Mouse (Mus musculus) lung, embryonic 16.5 days (tissue): ENCODE data around the gene Hlx. TPM values are rescaled to one million over a fixed set of nuclear protein-coding genes. Genes with fewer than 3 reads are reported as not detected.
A peak's percentile ranks its signal among the peaks of the same experiment; 100 is the strongest.

ENCODE experiments used
- ATAC-seq: fragments of 200-750 bp; cut with Nextera tagmentation; 2 replicates; pipeline ENCODE4 v1.8.0; 2017; ENCODE audit warnings: low read depth, mild to moderate bottlenecking, moderate library complexity
- H3K27ac ChIP-seq: fragments of 300-500 bp; sonication (generic); 2 replicates; pipeline ENCODE4 v1.5.1; 2014; ENCODE audit warnings: mild to moderate bottlenecking, control low read depth, low read length
- H3K27me3 ChIP-seq: fragments of 300-500 bp; sonication (generic); 2 replicates; pipeline ENCODE4 v1.6.1; 2014; ENCODE audit warnings: low read depth, low read length, mixed read lengths; ENCODE audit not compliant: control insufficient read depth, insufficient read depth
- H3K36me3 ChIP-seq: fragments of 300-500 bp; sonication (generic); 2 replicates; pipeline ENCODE4 v1.6.1; 2014; ENCODE audit warnings: low read length; ENCODE audit not compliant: control insufficient read depth, insufficient read depth
- H3K4me1 ChIP-seq: fragments of 300-500 bp; sonication (generic); replicated peaks from 2 replicates; pipeline ENCODE4 v1.6.1; 2014; ENCODE audit warnings: low read length, mixed read lengths; ENCODE audit not compliant: control insufficient read depth, insufficient read depth
- H3K4me2 ChIP-seq: fragments of 300-500 bp; sonication (generic); 2 replicates; pipeline ENCODE4 v1.6.1; 2014; ENCODE audit warnings: low read depth, low read length, control low read depth
- H3K4me3 ChIP-seq: fragments of 300-500 bp; sonication (generic); 2 replicates; pipeline ENCODE4 v1.5.1; 2014; ENCODE audit warnings: mild to moderate bottlenecking, low read length, control low read depth
- H3K9ac ChIP-seq: fragments of 300-500 bp; sonication (generic); 2 replicates; pipeline ENCODE4 v1.6.1; 2014; ENCODE audit warnings: low read length, control low read depth
- H3K9me3 ChIP-seq: fragments of 300-500 bp; sonication (generic); 2 replicates; pipeline ENCODE4 v1.6.1; 2016; ENCODE audit warnings: low read length; ENCODE audit not compliant: control insufficient read depth
- WGBS: fragments of 180-500 bp; shearing (Covaris S2); extraction: QIAGEN DNeasy Blood & Tissue Kit; methylation state at CpG from one replicate; pipeline ENCODE4 v1.1.7; 2014; 5-methylcytosine and 5-hydroxymethylcytosine counted together
- polyA plus RNA-seq: library from polyadenylated mRNA; unstranded; fragments of >200 nt; fragmentation: Nextera tagmentation; extraction: Ambion mirVana; gene quantifications from 2 replicates; pipeline ENCODE4 v1.2.1, GENCODE M21; 2015

Gene Hlx
- polyA plus RNA-seq, 1 experiment from 2014 or later: 28.8 TPM

- Histone ChIP-seq H3K4me1 (0 out of 2 replicates have a peak, but pooled peaks cover 4% of the 10 kb centered on the region), H3K27ac (no peak overlapping the region), H3K36me3 (no peaks in the 10 kb centered on the region), H3K27me3 (peaks cover 85% of the 10 kb centered on the region), H3K9ac (no peak overlapping the region), H3K4me2 (peak overlapping the region; percentile 54), H3K4me3 (peak overlapping the region; percentile 34), H3K9me3 (no peaks in the 10 kb centered on the region)
- ATAC-seq: no peak; the same call in 1 of the 2 replicates
- 5% methylated on average over 41 of the region's 41 CpGs for WGBS
These were observed 13.9 kb downstream of the Hlx start for GRCm38 (mm10) chr1:184718261-184719120.

- Histone ChIP-seq H3K36me3 (no peaks in the 10 kb centered on the region), H3K27ac (no peak overlapping the region), H3K9me3 (no peaks in the 10 kb centered on the region), H3K9ac (no peak overlapping the region), H3K4me2 (no peak overlapping the region), H3K4me3 (no peak overlapping the region), H3K4me1 (0 out of 2 replicates have a peak, but pooled peaks cover 4% of the 10 kb centered on the region), H3K27me3 (peaks cover 78% of the 10 kb centered on the region)
- 20% methylated on average over 12 of the region's 12 CpGs for WGBS
- no peak for ATAC-seq
These were observed 14.7 kb downstream of the Hlx start for GRCm38 (mm10) chr1:184717691-184718200.

DNA sequence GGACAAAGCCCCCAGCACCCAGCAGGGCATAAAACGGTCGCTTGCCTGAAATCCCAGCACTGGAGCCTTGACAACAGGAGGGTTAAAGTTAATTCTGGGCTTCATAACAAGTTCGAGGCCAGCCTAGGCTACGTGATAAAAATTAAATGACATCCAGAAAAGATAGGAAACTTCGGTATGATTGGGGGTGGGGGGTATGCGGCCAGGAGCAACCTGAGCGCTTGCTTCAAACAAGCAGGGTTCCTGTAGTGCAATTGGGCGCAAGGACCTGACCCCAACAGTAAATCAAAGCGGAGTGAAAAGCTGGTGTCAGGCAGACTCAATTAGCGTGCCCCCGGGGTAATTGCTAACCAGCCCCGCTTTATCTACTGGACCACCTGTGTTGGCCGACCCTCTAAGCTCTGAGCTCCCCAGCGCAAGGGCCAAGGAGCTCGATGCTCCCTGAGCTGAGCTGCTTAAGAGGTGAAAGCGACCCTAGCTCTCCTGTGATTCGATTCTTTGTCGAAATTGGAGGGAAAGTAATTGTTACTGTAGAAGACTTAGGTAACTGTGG lies 15.3 kb downstream of the Hlx start:
- no peaks in the 10 kb centered on the region for H3K9me3 ChIP-seq
- H3K27ac ChIP-seq: no peak overlapping the region

DNA sequence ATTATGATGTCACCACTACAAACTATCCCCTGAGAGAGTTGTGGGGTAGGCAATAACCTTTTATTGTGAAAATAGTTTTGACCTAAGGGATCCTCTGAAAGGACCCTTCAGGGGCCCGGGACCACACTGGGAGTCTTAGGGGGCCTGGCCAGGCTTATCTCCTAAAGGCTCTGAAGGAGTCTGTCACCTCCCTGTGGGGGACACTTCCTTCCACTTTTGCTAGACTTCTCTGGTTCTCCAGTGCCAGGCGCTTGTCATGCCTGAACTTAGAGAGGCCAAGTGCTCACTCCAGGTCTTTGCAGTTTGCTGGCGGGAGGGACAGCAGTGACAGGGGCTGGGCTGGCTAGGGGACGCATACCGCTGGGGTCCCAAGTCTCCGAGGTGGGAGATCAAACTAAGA lies 16.3 kb downstream of the Hlx start:
- Histone ChIP-seq H3K36me3 (no peaks in the 10 kb centered on the region), H3K4me1 (0 out of 2 replicates have a peak, but pooled peaks cover 4% of the 10 kb centered on the region), H3K9ac (no peak overlapping the region), H3K27ac (no peak overlapping the region), H3K4me2 (no peak overlapping the region), H3K27me3 (peaks cover 65% of the 10 kb centered on the region), H3K4me3 (no peak overlapping the region), H3K9me3 (no peaks in the 10 kb centered on the region)
- WGBS: 19% methylated on average over 6 of the region's 6 CpGs
- ATAC-seq: no peak

More for the DNA sequence above, 15.3 kb downstream of the Hlx start:
- Histone ChIP-seq H3K4me3 (no peak overlapping the region), H3K9ac (no peak overlapping the region), H3K27me3 (peaks cover 72% of the 10 kb centered on the region), H3K4me1 (0 out of 2 replicates have a peak, but pooled peaks cover 4% of the 10 kb centered on the region), H3K4me2 (no peak overlapping the region), H3K36me3 (no peaks in the 10 kb centered on the region)
- 11% methylated on average over 18 of the region's 18 CpGs for WGBS
- no peak for ATAC-seq

- Histone ChIP-seq H3K9ac (no peak overlapping the region), H3K27me3 (peaks cover 60% of the 10 kb centered on the region), H3K36me3 (no peaks in the 10 kb centered on the region), H3K4me1 (0 out of 2 replicates have a peak, but pooled peaks cover 3% of the 10 kb centered on the region), H3K9me3 (no peaks in the 10 kb centered on the region), H3K27ac (no peak overlapping the region), H3K4me3 (no peak overlapping the region), H3K4me2 (no peak overlapping the region)
- no peak for ATAC-seq
- WGBS: 46% methylated on average over 6 of the region's 6 CpGs
These were observed 16.7 kb downstream of the Hlx start for GRCm38 (mm10) chr1:184715693-184716092.

DNA sequence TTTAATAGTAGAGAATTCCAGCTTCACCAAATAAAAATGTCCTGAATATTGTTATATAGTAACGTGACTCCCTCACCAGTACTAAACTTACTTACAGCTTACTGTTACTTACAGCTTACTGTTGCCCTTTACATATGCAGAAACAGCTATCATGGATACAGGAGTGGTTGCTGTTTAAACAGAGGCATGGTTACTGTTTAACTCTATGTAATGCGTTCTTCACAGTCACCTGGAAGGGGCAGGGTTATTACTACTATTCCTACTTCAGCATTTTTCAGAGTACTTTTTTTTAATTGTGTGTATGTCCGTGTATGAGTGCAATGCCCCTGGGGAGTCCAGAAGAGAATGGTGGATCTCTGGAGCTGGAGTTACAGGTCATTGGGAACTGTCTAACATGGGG lies 17.9 kb downstream of the Hlx start:
- H3K4me1 ChIP-seq: no peaks in the 10 kb centered on the region

DNA sequence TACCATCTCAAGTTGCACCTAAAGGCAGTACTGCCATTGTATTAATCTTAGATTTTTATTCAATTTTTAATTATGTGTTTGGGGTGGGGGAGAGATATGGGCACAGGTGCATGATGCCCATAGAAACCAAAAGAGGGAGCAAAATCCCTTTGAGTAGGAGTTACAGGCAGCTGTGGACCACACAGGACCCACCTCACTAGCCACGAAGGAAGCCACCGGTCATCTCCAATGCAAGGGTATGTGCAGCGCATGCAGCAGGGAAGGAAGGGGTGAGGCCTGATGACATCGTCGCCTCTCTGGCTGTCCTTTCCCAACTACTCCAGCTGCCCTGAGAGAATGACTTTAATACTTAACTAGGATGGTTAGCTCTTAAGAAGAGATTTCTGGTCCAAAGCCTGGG lies 18.7 kb downstream of the Hlx start:
- Histone ChIP-seq H3K4me2 (no peak overlapping the region), H3K9ac (no peak overlapping the region), H3K4me1 (no peaks in the 10 kb centered on the region), H3K27me3 (peaks cover 41% of the 10 kb centered on the region), H3K36me3 (no peaks in the 10 kb centered on the region), H3K27ac (no peak overlapping the region), H3K4me3 (no peak overlapping the region), H3K9me3 (no peaks in the 10 kb centered on the region)
- no peak for ATAC-seq
- WGBS: 70% methylated on average over 5 of the region's 5 CpGs

More for the DNA sequence above, 17.9 kb downstream of the Hlx start:
- H3K27me3 ChIP-seq: peaks cover 49% of the 10 kb centered on the region
- no peak overlapping the region for H3K27ac ChIP-seq
- no peak overlapping the region for H3K4me2 ChIP-seq
- WGBS: 35% methylated on average over 3 of the region's 3 CpGs
- H3K36me3 ChIP-seq: no peaks in the 10 kb centered on the region
- ATAC-seq: no peak
- H3K4me3 ChIP-seq: no peak overlapping the region
- H3K9ac ChIP-seq: no peak overlapping the region
- H3K9me3 ChIP-seq: no peaks in the 10 kb centered on the region

DNA sequence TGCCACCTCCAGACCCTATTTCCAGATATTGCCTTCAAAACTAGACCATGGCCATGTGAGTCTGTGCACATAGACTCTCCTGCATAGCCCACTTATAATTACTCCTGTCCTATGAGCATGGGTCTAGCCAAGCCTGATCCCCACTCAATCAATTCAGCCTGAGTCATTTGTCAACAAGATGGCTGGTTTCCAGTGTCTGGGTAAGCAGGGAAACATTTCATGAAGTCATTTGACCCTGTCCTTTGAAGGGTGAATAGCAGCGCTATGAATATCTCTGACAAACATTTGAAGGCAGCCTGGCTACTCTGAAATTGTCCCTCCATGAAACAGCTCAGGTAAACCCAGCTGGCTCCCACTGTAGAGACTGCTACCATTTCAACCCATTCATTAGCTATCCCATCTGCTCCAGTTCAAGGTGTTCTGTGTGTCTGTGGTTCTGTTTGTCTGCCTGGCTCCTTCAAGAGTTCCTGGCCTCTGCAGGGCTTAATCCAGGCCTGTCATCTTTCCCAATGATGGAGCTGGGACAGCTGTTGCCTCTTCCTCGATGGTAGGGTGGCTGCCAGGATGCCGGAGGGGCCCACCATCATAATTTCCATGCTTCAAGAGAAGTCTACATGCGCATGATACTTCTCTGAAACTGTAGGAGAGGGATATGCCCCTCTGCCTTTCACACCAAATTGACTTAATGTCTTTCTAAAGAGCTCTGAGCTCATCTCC lies 24.7 kb downstream of the Hlx start:
- Histone ChIP-seq H3K9me3 (no peaks in the 10 kb centered on the region), H3K27me3 (no peaks in the 10 kb centered on the region), H3K4me2 (no peak overlapping the region), H3K4me1 (no peaks in the 10 kb centered on the region), H3K27ac (no peak overlapping the region), H3K4me3 (no peak overlapping the region), H3K36me3 (no peaks in the 10 kb centered on the region), H3K9ac (no peak overlapping the region)
- WGBS: 73% methylated on average over 4 of the region's 4 CpGs
- no peak for ATAC-seq

- H3K4me2 ChIP-seq: no peak overlapping the region
- no peak overlapping the region for H3K27ac ChIP-seq
- ATAC-seq: no peak
- H3K27me3 ChIP-seq: no peaks in the 10 kb centered on the region
- H3K9me3 ChIP-seq: no peaks in the 10 kb centered on the region
- H3K4me1 ChIP-seq: no peaks in the 10 kb centered on the region
- no peak overlapping the region for H3K9ac ChIP-seq
- no peaks in the 10 kb centered on the region for H3K36me3 ChIP-seq
- H3K4me3 ChIP-seq: no peak overlapping the region
- 52% methylated on average over 3 of the region's 3 CpGs for WGBS
These were observed 27.5 kb downstream of the Hlx start for GRCm38 (mm10) chr1:184704901-184705300.
